Mouse (Mus musculus) CD4-positive helper T cell, adult 2 months (primary cell): ENCODE results near the gene Rac2.

Source experiments
- DNase-seq: peaks from one replicate; pipeline ENCODE4 v3.0.0-alpha.2; 2012; ENCODE audit warnings: low read depth, missing footprints, low spot score

Rac2 gene

GRCm38 (mm10) chr15:78588900-78589299, 16.3 kb upstream of the Rac2 start:
- DNase-seq: no peak

- no peak for DNase-seq
Measured at GRCm38 (mm10) chr15:78588049-78588448, 15.5 kb upstream of the Rac2 start.

GRCm38 (mm10) chr15:78587050-78587994, 14.7 kb upstream of the Rac2 start:
- peak; percentile 81 for DNase-seq

- DNase-seq: no peak
Measured at GRCm38 (mm10) chr15:78585404-78585803, 12.8 kb upstream of the Rac2 start.

GRCm38 (mm10) chr15:78583352-78583751, 10.8 kb upstream of the Rac2 start:
- DNase-seq: no peak

GRCm38 (mm10) chr15:78576284-78576810, 3.8 kb upstream of the Rac2 start:
- DNase-seq: peak; percentile 80

- no peak for DNase-seq
Measured at GRCm38 (mm10) chr15:78572270-78572600, 348 bp downstream of the Rac2 start.

DNA sequence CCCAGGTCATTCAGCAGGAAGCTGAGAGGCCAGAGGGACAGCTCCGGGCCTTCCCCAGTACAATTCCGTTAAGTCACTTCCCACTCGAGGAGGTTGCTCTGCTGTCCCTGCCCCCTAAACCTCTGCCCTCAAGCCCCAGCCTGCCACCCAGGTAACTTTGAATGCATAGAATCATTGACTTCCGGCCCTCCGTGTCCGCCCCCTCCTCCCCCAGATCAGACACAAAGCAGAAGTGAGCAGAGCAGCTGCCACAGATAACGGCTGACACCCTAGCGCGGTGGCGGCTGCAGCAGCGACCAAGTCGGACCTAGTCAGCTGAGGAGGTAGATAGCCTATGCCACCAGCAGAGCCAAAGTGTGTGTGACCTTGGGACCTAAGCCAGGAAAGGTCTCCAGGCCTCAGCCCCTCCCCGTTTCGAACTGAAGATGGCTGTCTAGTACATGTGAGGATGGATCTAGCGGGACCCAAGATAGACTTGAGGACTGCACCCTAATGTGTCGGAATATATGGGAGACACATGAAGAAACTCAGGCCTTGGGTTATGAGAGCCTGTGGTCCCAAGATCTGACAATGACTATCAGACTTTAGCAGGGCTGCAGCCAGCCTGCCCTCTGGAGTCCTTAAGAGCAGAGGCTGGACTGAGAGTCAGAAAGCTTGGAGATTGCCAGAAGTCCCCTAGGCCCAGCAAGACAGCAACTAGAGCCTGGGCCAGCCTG, 871 bp downstream of the Rac2 start:
- DNase-seq: peak; percentile 85

DNA sequence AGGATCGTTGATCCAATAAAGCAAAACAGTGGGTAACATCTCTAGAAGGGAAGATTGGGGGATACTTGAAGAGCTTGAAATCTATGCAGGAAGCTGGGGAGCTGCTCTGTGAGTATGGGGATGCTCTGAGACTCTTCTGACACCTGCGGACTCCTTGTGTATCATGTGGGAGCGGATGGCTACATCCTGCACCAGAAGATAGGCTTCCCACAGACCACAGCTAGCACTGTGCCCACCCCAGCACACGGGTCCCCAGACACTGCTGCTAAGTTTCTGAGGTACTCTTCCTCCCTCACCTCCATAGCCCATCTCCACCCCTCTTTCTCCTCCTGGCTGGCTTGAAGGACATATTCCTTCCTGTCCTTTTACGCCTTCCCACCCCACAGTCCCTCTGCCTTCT, 2.4 kb downstream of the Rac2 start:
- DNase-seq: peak; percentile 44

- peak; percentile 54 for DNase-seq
Measured at GRCm38 (mm10) chr15:78567608-78568120, 4.9 kb downstream of the Rac2 start.

DNA sequence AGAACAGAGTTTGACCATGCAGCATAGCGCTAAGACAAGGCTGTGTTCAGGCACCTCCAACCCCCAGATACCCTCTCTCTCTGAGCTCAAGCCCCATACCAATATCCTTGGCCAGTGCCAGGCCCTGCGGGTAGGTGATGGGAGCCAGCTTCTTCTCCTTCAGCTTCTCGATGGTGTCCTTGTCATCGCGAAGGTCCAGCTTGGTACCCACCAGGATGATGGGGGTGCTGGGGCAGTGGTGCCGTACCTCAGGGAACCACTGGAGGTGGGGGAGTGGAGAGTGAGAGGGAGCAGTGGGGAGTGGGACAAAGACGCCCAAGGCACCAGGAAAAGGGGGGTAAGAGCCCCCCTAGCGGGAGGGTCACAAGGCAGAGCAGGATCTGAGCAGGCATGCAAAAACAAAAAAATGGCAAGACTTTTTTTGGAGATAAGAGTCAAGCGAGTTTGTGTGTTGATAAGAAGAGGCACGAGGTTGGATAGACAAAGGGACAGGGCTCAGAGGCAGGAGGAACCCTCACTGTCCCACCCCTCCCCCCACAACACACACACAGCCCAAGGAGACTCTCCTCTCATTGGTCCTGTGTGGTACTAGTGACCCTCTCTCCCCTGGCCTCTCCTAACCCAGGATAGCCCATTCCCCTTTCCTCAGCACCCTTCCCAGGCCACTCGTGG, 7.7 kb downstream of the Rac2 start:
- DNase-seq: peak; percentile 54

- DNase-seq: peak; percentile 90
Measured at GRCm38 (mm10) chr15:78563937-78564336, 8.6 kb downstream of the Rac2 start.

- peak; percentile 54 for DNase-seq
Measured at GRCm38 (mm10) chr15:78563344-78563743, 9.2 kb downstream of the Rac2 start.

GRCm38 (mm10) chr15:78559141-78559979, 13.2 kb downstream of the Rac2 start:
- DNase-seq: peak; percentile 72

- peak; percentile 69 for DNase-seq
Measured at GRCm38 (mm10) chr15:78557693-78558535, 14.7 kb downstream of the Rac2 start.

DNA sequence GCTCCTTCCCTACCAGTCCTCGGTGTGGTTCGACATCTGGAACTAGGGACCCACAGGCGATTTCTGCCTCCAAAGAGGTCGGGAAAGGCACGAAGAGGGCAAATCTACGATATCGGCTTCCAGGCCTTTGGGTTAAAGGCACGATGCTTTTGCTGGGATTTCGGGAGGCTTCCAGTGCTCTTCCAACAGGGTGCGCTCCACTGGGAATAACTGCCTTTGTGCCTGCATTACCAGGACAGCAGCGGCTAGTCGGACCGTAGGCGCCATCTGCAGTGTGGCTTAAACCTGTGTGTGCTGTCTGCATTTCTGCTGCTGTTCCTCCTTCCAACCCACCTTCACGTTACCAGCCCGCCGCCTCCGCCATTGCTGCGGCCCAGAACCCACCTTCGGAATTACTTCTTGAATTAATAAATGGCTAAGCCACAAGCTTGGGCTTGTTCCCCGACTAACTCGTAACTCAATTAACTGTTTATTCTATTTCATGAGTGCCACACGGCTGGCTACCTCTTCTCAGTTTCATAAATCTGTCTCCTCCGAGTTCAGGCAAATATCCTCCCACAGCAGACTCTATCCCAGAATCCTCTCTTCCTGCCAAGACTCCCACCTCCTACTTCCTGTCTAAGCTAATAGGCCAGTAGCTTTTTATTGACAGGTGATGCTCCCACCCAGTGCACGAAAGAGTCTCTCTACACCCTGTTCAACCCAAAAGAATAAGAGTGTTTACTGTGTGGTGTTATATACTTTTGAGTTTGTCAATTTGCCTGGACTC, 17.9 kb downstream of the Rac2 start:
- no peak for DNase-seq

GRCm38 (mm10) chr15:78549189-78549734, 23.3 kb downstream of the Rac2 start:
- no peak for DNase-seq

DNA sequence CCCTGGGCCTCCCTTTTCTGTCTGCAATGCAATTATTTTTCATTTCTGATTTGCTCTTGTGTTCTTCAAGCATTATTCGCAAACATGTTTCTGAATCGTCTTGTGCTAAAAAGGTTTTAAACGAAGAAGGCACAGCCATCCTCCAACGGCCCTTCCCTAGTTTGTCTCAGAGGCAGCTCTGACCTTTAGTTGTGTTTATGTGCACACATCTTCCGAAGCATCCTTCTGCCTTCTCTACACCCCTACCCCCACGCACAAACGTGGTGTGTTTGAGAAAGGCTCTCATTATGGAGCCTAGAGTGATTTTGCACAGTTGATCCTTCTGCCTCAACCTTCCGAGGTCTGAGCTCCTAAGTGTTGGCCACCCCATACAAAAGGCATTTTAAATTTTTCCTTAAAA, 23.9 kb downstream of the Rac2 start:
- DNase-seq: no peak

DNA sequence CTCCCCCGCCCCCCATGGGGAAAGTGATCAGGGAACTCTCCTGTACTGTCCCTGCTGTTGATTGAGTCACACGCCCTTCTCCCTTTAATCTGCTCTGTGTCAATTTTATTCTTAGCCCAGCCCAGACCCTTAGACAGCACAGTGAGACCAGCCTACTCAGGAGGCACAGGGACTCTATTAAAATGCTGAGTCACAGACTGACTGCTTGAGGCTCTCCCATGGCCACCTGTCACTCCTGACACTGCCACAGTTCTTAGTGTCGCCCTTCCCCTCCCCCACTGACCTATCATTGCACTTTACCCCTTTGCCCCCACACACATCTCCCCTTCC, 24.3 kb downstream of the Rac2 start:
- DNase-seq: no peak
